Mouse (Mus musculus): ENCODE measurements around the gene Rgs7.

DNA sequence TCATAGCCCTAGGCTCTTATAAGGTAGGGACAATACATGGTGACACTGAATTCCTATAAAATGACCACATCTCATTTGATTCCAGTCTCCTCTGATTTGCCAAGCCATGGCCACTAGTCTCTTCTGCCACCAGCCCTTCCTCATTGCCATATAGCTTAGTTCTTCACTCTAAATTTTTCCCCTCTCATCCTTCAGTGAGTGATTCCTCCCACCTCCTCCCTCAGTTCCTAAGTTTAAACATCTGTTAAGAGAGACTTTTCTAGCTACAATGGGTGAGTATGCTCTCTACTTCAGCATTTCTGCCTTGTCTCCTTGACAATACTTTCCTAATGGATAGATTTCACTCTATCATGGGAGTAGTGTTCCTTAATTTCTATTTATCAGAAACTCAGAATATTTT lies 169.5 kb downstream of the Rgs7 start:
- TF ChIP-seq CTCF (IDR thresholded peaks at IDR 0.05; ENCODE audit: borderline replicate concordance, insufficient read depth, low read depth, low read length), result no peak
- no peak for TF ChIP-seq POLR2A (IDR thresholded peaks at IDR 0.05; ENCODE audit: borderline replicate concordance, insufficient read depth, low read length)

All from cerebellum, adult 2 months (tissue).